Mouse (Mus musculus) cerebellum, adult (tissue): ENCODE measurements at regions not wholly inside any gene's neighbourhood (a gene's known extent, or its start where the extent isn't known, plus 50 kb on each side); places are given as distances from the start of the nearest gene placed in this dataset.

ENCODE experiments used
- ATAC-seq: cut with Nextera tagmentation; 2 replicates; pipeline ENCODE4 v1.9.2; 2017; ENCODE audit warnings: mild to moderate bottlenecking, moderate library complexity, mixed read lengths; ENCODE audit not compliant: insufficient number of reproducible peaks, low FRiP score, low TSS enrichment

GRCm38 (mm10) chr9:61310574-61310973, 61.6 kb upstream of the Tle3 start:
- ATAC-seq = no peak

- ATAC-seq = no peak
Observed at GRCm38 (mm10) chr9:61311604-61312003, 60.6 kb upstream of the Tle3 start.

DNA sequence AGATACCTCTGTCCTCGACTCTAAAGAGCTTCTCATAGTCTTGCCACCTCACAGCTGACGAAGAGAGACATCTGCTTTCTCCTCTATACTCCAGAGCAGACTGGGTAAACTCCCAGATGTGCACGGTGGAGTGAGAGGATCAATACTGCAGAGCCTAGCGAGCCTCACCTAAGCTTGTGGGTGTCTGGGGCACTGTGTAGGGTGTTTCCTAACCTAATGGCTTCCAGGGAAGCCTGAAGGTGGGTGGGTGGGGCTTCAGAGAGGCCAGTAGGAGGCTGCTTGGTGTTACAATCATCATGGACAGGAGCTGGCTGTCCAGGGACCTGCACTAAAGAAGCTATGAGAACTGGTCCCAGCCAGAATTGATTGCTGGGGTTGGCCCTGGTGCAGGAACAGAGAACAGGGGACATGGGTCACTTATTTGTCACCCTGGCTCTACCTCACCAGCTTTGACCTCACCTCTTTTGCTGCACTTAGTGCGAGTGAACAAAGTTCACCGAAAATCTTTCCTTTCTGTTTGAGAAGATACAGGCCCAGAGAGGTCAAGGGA, 57.5 kb upstream of the Tle3 start:
- ATAC-seq = no peak

GRCm38 (mm10) chr9:61315371-61316298, 56.5 kb upstream of the Tle3 start:
- peak; percentile 39; the same call in 1 of the 2 replicates for ATAC-seq

DNA sequence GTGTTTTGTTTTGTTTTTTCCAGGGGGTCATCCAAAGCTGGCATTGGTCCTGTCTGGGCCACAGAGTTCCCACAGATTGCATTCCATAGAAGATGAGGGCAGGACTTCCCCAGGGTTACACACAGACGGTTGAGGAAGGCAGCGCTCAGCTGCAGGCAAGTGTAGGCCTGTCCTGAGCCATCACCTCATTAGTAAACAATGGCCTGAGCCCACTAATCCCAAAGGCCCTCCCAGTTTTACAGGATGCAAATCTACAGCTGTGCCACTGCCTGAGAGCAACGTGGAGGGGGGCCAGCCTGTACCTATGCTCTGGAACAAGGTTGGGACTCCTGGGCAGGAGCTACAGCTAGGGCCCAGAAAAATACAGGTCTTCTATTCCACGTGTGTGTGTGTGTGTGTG, 55.7 kb upstream of the Tle3 start:
- no peak for ATAC-seq

DNA sequence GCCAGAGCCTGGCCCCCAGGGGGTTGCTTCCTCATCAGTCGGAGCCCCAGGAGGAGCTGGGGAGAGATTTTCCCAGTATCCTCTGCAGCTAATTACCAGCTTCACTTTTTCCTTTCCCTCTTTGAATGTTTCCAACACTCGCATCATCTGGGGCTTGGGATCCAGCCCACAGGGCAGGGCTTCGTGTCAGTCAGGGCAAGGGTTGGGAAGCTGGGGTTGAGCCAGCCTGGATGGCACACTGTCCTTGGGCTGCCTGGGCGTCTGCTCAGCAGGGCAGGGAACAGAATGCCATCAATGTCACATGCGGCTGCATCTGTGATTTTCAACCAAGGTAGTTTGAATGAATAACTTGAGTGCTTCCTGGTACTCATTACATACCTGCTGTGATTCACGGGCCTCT, 52.4 kb upstream of the Tle3 start:
- ATAC-seq = no peak

DNA sequence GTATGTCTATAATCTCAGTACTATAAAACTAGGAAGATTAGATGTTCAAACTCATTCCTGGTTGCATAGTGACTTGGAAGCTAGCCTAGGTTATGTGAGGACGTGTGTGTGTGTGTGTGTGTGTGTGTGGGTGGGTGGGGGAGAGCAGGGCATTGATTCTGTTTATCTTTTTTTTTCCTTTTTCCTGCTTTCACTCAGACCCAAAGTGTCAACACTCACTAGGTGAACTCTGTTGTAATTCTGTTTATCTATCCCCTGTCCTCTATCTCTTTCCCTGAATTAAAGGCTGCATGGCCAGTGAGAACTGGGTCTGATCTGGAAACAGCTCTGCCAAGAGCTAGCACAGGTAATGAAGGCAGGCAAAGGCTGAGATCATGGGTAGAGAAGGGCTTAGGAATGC, 50.9 kb upstream of the Tle3 start:
- ATAC-seq = no peak

DNA sequence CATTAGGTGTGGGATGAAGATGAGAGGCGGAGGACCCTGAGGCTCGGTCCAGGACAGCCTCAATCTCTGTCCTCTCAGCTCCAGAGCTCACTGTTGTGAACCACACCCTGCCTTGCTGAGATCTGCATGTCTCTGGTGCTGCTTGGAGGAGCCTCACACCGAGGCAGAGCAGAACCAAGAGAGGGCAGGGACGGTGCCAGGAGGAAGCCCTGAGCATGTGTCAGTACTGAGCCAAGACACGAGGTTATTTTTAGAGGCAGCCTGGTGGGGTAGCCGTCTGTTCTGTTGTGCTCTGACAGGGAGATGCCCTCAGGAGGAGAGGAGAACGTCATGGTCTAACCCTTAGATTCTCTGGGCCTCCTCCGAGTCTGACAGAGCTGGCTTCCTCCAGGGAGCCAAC, 50.3 kb upstream of the Tle3 start:
- peak; percentile 92 for ATAC-seq

- no peak; the same call in 1 of the 2 replicates for ATAC-seq
Observed at GRCm38 (mm10) chr9:61322333-61322732, 49.8 kb upstream of the Tle3 start.
